Mouse (Mus musculus) forebrain, embryonic 12.5 days (tissue): ENCODE results near the gene BC049715. TPM values are rescaled to one million over a fixed set of nuclear protein-coding genes. Genes with fewer than 3 reads are reported as not detected.
"Not testable (repeated sequence)": the region's sequence is repeated elsewhere in the genome, so short reads cannot be mapped to it uniquely, and the experiment has no call there.

Experiments
- ATAC-seq: fragments of 200-750 bp; cut with Nextera tagmentation; 2 replicates; pipeline ENCODE4 v1.8.0; 2017; ENCODE audit warnings: moderate TSS enrichment; ENCODE audit not compliant: low FRiP score
- H3K27ac ChIP-seq: fragments of 300-500 bp; sonication (generic); 2 replicates; pipeline ENCODE4 v1.5.1; 2016; ENCODE audit warnings: mild to moderate bottlenecking
- H3K27me3 ChIP-seq: fragments of 300-500 bp; sonication (generic); 2 replicates; pipeline ENCODE4 v1.6.1; 2016; ENCODE audit warnings: mild to moderate bottlenecking
- H3K36me3 ChIP-seq: fragments of 300-500 bp; sonication (generic); replicated peaks from 2 replicates; pipeline ENCODE4 v1.6.1; 2016; ENCODE audit warnings: mild to moderate bottlenecking
- H3K4me1 ChIP-seq: fragments of 300-500 bp; sonication (generic); 2 replicates; pipeline ENCODE4 v1.6.1; 2016
- H3K4me2 ChIP-seq: fragments of 300-500 bp; sonication (generic); 2 replicates; pipeline ENCODE4 v1.6.1; 2016; ENCODE audit warnings: mild to moderate bottlenecking, moderate library complexity
- H3K4me3 ChIP-seq: fragments of 300-500 bp; sonication (generic); replicated peaks from 2 replicates; pipeline ENCODE4 v1.5.1; 2016; ENCODE audit warnings: mild to moderate bottlenecking
- H3K9ac ChIP-seq: fragments of 300-500 bp; sonication (generic); 2 replicates; pipeline ENCODE4 v1.6.1; 2016; ENCODE audit warnings: mild to moderate bottlenecking
- H3K9me3 ChIP-seq: fragments of 300-500 bp; sonication (generic); 2 replicates; pipeline ENCODE4 v1.6.1; 2016
- WGBS: fragments of 180-500 bp; shearing (Covaris S2); methylation state at CpG from one replicate; pipeline ENCODE4 v1.1.7; 2016; 5-methylcytosine and 5-hydroxymethylcytosine counted together
- microRNA-seq: library from miRNA; unstranded; fragments of <30 nt; microRNA quantifications from one replicate; pipeline ENCODE4, GENCODE M21; 2017
- polyA plus RNA-seq: library from polyadenylated mRNA; unstranded; fragments of >200 nt; fragmentation: Nextera tagmentation; extraction: Ambion mirVana; gene quantifications from 2 replicates; pipeline ENCODE4 v1.2.1, GENCODE M21; 2016

The BC049715 gene
- polyA plus RNA-seq, 1 experiment from 2014 or later = 1.9 TPM

- not testable (repeated sequence) for H3K4me3 ChIP-seq, H3K9me3 ChIP-seq, H3K4me2 ChIP-seq, H3K27me3 ChIP-seq, H3K27ac ChIP-seq, H3K36me3 ChIP-seq, H3K4me1 ChIP-seq, H3K9ac ChIP-seq, ATAC-seq
- WGBS = 62% methylated on average over 1 of the region's 1 CpGs
Observed at GRCm38 (mm10) chr6:136884766-136885165, 57.3 kb downstream of the BC049715 start.

GRCm38 (mm10) chr6:136887854-136888253 is 60.4 kb downstream of the BC049715 start:
- no peak overlapping the region for H3K27ac ChIP-seq
- H3K27me3 ChIP-seq = no peaks in the 10 kb centered on the region
- H3K4me1 ChIP-seq = no peaks in the 10 kb centered on the region
- ATAC-seq = no peak
- no peaks in the 10 kb centered on the region for H3K36me3 ChIP-seq
- no peak overlapping the region for H3K4me3 ChIP-seq
- WGBS = 86% methylated on average over 9 of the region's 9 CpGs
- H3K9ac ChIP-seq = no peak overlapping the region
- H3K4me2 ChIP-seq = no peak overlapping the region
- no peaks in the 10 kb centered on the region for H3K9me3 ChIP-seq

GRCm38 (mm10) chr6:136889067-136889466 is 61.6 kb downstream of the BC049715 start:
- H3K9ac ChIP-seq = no peak overlapping the region
- no peaks in the 10 kb centered on the region for H3K4me1 ChIP-seq
- H3K4me2 ChIP-seq = no peak overlapping the region
- H3K4me3 ChIP-seq = no peak overlapping the region
- ATAC-seq = no peak
- H3K36me3 ChIP-seq = no peaks in the 10 kb centered on the region
- no peaks in the 10 kb centered on the region for H3K27me3 ChIP-seq
- H3K27ac ChIP-seq = no peak overlapping the region
- 90% methylated on average over 6 of the region's 6 CpGs for WGBS
- no peaks in the 10 kb centered on the region for H3K9me3 ChIP-seq

DNA sequence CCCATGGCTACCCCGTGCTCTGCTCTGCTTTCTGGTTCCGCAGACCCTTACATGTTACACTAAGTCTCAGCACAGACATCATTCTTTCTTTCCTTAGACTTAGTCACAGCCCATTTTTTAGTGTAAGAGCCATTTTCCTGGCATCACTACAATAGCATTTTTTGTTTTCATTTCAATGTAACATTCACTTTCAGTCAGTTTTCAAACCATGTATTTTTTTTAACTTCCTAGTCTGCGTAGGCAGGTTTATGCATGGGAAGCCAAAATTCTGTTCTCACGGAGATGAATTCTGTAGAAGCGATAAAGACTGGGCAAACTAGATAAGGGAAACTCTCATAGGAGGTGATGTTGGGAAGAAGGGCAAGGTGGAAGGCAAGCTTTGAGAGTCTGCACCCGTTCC is 62.1 kb downstream of the BC049715 start:
- H3K36me3 ChIP-seq = no peaks in the 10 kb centered on the region
- no peak overlapping the region for H3K4me2 ChIP-seq
- H3K27ac ChIP-seq = no peak overlapping the region
- no peak overlapping the region for H3K9ac ChIP-seq
- no peaks in the 10 kb centered on the region for H3K27me3 ChIP-seq
- no peaks in the 10 kb centered on the region for H3K4me1 ChIP-seq
- no peak for ATAC-seq
- WGBS = 91% methylated on average over 6 of the region's 6 CpGs
- no peaks in the 10 kb centered on the region for H3K9me3 ChIP-seq
- H3K4me3 ChIP-seq = no peak overlapping the region

Small RNAs within 50 kb of the gene (microRNA-seq; reads per million reads assigned to microRNA genes)
- gene Gm44364 = not detected

Other genes starting within 250 kb of the BC049715 start
- gene Plbd1, start 165.7 kb upstream of the BC049715 start, polyA plus RNA-seq = 0.41 and 1.0 TPM in 2 replicates
- gene Gucy2c, start 45.9 kb upstream of the BC049715 start, polyA plus RNA-seq = 0.05 and 0.17 TPM in 2 replicates
- 0.47 and 0.79 TPM in 2 replicates for gene Hist4h4, start 23.2 kb upstream of the BC049715 start, polyA plus RNA-seq
- gene H2afj, start 19.4 kb upstream of the BC049715 start, polyA plus RNA-seq = 121 and 128 TPM in 2 replicates
- 137 and 146 TPM in 2 replicates for gene Wbp11, start 607 bp downstream of the BC049715 start, polyA plus RNA-seq
- 0.24 and 0.52 TPM in 2 replicates for gene Smco3, start 7.8 kb downstream of the BC049715 start, polyA plus RNA-seq
- 0.55 and 0.63 TPM in 2 replicates for gene Art4, start 30.1 kb downstream of the BC049715 start, polyA plus RNA-seq
- 6.2 and 7.2 TPM in 2 replicates for gene Mgp, start 48.2 kb downstream of the BC049715 start, polyA plus RNA-seq
- gene Erp27, start 94.6 kb downstream of the BC049715 start, polyA plus RNA-seq = not detected in 2 replicates
- gene Pde6h, start 96.2 kb downstream of the BC049715 start, polyA plus RNA-seq = not detected in 2 replicates
- 18.6 and 22.9 TPM in 2 replicates for gene Arhgdib, start 114.3 kb downstream of the BC049715 start, polyA plus RNA-seq